Mouse (Mus musculus): Measurements from ENCODE around the gene Tbc1d7. TPM values are rescaled to one million over a fixed set of nuclear protein-coding genes. Genes with fewer than 3 reads are reported as not detected.

Gene Tbc1d7
- polyA plus RNA-seq, 1 experiment from 2014 or later, result 57.8 TPM

DNA sequence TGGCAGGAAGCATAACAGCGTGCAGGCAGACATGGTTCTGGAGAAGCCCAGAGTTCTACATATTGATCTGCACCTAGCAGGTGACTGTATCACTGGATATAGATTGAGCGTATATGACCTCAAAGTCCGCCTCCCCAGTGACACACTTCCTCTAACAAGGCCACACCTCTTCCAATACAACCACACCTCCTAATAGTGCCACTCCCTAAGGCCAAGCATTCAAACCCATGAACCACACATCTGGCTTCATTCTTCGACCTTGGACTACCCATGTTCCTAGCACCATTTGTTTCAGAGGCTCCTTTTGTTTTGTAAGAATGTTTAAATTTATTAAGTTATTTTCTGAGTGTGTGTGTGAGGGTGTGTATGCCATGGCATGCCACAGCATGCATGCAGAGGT lies 16.4 kb upstream of the Tbc1d7 start:
- no peak overlapping the region for H3K27ac ChIP-seq (ENCODE audit: low read length)
- H3K9me3 ChIP-seq (replicated peaks; ENCODE audit: control insufficient read depth, low read length), result no peaks in the 10 kb centered on the region
- no peak overlapping the region for H3K4me3 ChIP-seq (ENCODE audit: low read length)
- 95% methylated on average over 4 of the region's 4 CpGs for WGBS
- H3K9ac ChIP-seq (ENCODE audit: low read length), result no peak overlapping the region
- no peaks in the 10 kb centered on the region for H3K27me3 ChIP-seq (ENCODE audit: control insufficient read depth, insufficient read depth, low read length)
- H3K4me1 ChIP-seq (ENCODE audit: control insufficient read depth, insufficient read depth, low read length), result peaks cover 18% of the 10 kb centered on the region
- no peak for ATAC-seq (replicated peaks; ENCODE audit: extremely low read depth, insufficient read depth, low FRiP score)
- no peak overlapping the region for H3K4me2 ChIP-seq (ENCODE audit: low read depth, low read length)
- H3K36me3 ChIP-seq (ENCODE audit: control insufficient read depth, insufficient read depth), result no peaks in the 10 kb centered on the region

DNA sequence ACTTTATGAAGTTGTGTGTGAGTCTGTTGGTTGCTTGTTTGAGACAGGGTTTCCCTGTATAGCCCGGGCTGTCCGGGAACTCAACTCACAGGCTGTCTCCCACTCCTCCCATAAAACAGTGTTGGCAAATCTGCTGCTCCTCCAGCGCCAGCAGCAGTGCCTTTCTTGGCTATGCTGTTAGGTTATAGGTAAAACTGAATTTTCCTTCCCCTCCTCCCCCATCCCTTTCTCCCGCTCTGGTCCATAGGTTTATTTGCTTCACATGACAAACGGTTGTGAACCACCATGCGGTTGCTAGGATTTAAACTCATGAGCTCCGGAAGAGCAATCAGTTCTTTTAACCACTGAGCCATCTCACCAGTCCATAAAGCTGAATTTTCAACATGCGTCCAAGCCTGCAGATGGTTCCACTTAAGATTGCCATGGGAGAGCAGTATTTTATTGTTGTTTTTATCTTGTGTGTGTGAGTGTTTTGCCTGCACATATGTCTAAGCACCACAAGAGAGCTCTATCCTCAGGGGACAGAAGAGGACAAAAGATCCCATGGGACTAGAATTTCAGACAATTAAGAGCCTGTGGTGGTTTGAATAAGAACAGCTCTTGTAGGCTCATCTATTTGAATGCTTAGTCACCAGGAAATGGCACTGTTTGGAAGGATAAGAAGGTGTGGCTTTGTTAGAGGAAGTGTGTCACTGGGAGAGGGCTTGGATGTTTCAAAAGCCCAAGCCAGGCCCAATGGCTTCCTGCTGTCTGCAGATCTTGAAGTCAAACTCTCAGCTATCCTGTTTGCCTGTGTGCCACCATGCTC lies 12.2 kb upstream of the Tbc1d7 start:
- Histone ChIP-seq H3K4me1 (ENCODE audit: control insufficient read depth, insufficient read depth, low read length) (no peaks in the 10 kb centered on the region), H3K9ac (ENCODE audit: low read length) (peak overlapping the region; percentile 64), H3K4me2 (ENCODE audit: low read depth, low read length) (peak overlapping the region; percentile 60), H3K4me3 (ENCODE audit: low read length) (peak overlapping the region; percentile 45), H3K36me3 (ENCODE audit: control insufficient read depth, insufficient read depth) (no peaks in the 10 kb centered on the region), H3K27ac (ENCODE audit: low read length) (no peak overlapping the region), H3K9me3 (replicated peaks; ENCODE audit: control insufficient read depth, low read length) (no peaks in the 10 kb centered on the region), H3K27me3 (ENCODE audit: control insufficient read depth, insufficient read depth, low read length) (0 out of 2 replicates have a peak, but pooled peaks cover 5% of the 10 kb centered on the region)
- no peak for ATAC-seq (replicated peaks; ENCODE audit: extremely low read depth, insufficient read depth, low FRiP score)
- WGBS, result 51% methylated on average over 8 of the region's 8 CpGs

DNA sequence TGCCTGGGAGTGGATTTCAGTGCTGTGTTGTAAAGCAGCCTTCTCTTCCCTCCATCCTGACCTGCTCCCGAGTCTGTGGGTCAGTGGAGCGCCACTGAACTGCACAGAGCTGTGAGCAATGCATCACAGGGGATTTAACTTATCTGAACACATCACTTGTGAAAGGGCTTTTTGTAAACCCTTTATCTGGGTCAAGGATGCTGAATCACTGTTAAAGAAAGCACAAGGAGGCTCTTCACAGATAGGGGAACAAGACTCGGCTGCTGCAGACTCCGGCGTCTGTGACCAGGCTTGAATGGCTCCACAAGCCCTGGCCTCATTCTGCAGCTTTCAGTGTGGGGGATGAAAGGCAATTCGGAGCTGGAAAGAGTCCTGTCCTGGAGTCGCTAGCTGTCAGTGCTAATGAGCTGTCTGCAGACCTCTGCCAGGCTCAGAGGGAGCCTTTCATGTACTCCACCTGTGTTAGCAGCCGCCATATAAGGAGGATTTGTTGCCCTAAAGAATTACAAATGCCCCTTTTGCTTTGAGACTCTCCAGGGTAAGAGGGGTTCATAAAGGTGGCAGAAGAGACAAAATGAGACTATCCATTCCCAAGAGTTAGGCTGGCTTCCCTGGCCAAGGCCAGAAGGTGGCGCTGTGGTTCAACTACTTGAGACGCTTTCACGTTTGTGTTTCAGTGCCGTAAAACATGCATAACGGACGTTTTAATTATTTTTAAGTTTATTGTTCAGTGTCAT lies 11.3 kb upstream of the Tbc1d7 start:
- Histone ChIP-seq H3K27me3 (ENCODE audit: control insufficient read depth, insufficient read depth, low read length) (0 out of 2 replicates have a peak, but pooled peaks cover 5% of the 10 kb centered on the region), H3K27ac (ENCODE audit: low read length) (no peak overlapping the region), H3K4me2 (ENCODE audit: low read depth, low read length) (peak overlapping the region; percentile 60), H3K36me3 (ENCODE audit: control insufficient read depth, insufficient read depth) (no peaks in the 10 kb centered on the region), H3K9me3 (replicated peaks; ENCODE audit: control insufficient read depth, low read length) (no peaks in the 10 kb centered on the region), H3K4me3 (ENCODE audit: low read length) (peak overlapping the region; percentile 45), H3K9ac (ENCODE audit: low read length) (peak overlapping the region; percentile 64), H3K4me1 (ENCODE audit: control insufficient read depth, insufficient read depth, low read length) (no peaks in the 10 kb centered on the region)
- ATAC-seq (replicated peaks; ENCODE audit: extremely low read depth, insufficient read depth, low FRiP score), result no peak
- WGBS, result 8% methylated on average over 14 of the region's 14 CpGs

DNA sequence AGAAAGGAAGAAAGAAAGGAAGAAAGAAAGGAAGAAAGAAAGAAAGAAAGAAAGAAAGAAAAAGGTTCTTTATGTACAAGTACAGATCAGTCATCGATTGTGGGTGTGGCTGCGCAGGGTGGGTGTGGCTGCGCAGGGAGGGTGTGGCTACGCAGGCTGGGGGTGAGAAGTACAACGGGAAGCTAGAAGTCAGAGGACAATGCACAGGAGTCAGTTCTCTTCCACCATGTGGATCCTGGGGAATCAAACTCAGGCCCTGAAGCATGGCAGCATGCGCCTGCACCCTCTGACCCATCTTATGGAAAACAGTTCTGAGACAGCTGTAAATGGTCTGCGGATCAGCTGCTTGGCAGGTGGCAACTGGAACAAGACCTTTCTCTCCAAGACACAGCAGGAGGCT lies 9.8 kb upstream of the Tbc1d7 start:
- Histone ChIP-seq H3K27ac (ENCODE audit: low read length) (no peak overlapping the region), H3K4me2 (ENCODE audit: low read depth, low read length) (no peak overlapping the region), H3K36me3 (ENCODE audit: control insufficient read depth, insufficient read depth) (no peaks in the 10 kb centered on the region), H3K9ac (ENCODE audit: low read length) (no peak overlapping the region), H3K27me3 (ENCODE audit: control insufficient read depth, insufficient read depth, low read length) (0 out of 2 replicates have a peak, but pooled peaks cover 5% of the 10 kb centered on the region), H3K9me3 (replicated peaks; ENCODE audit: control insufficient read depth, low read length) (no peaks in the 10 kb centered on the region), H3K4me3 (ENCODE audit: low read length) (no peak overlapping the region), H3K4me1 (ENCODE audit: control insufficient read depth, insufficient read depth, low read length) (no peaks in the 10 kb centered on the region)
- no peak for ATAC-seq (replicated peaks; ENCODE audit: extremely low read depth, insufficient read depth, low FRiP score)
- 68% methylated on average over 7 of the region's 7 CpGs for WGBS

DNA sequence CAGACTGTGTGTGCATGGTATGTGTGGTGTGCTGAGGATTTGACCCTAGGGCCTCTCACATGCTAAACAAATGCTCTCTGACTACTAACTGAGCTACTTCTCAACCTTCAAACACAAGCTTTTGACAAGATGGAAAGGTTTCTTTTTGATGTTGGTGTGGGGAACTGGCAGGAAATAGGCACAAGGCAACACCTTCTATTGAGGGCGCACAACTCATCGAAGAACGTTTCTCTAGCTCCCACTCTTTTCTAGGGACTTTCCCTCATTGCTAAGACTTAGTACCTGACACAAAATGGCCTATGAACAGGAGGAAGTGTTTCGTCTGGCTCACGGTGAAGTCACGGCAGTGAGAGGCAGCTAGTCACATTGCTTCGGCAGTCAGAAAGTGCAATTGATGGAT lies 6.0 kb upstream of the Tbc1d7 start:
- 81% methylated on average over 7 of the region's 7 CpGs for WGBS
- H3K9ac ChIP-seq (ENCODE audit: low read length), result no peak overlapping the region
- H3K36me3 ChIP-seq (ENCODE audit: control insufficient read depth, insufficient read depth), result no peaks in the 10 kb centered on the region
- H3K4me1 ChIP-seq (ENCODE audit: control insufficient read depth, insufficient read depth, low read length), result peaks cover under 1% of the 10 kb centered on the region; the same call in 1 of the 2 replicates
- H3K4me3 ChIP-seq (ENCODE audit: low read length), result no peak overlapping the region
- H3K9me3 ChIP-seq (replicated peaks; ENCODE audit: control insufficient read depth, low read length), result no peaks in the 10 kb centered on the region
- H3K27me3 ChIP-seq (ENCODE audit: control insufficient read depth, insufficient read depth, low read length), result 0 out of 2 replicates have a peak, but pooled peaks cover 5% of the 10 kb centered on the region
- H3K4me2 ChIP-seq (ENCODE audit: low read depth, low read length), result no peak overlapping the region
- ATAC-seq (replicated peaks; ENCODE audit: extremely low read depth, insufficient read depth, low FRiP score), result no peak
- H3K27ac ChIP-seq (ENCODE audit: low read length), result no peak overlapping the region

DNA sequence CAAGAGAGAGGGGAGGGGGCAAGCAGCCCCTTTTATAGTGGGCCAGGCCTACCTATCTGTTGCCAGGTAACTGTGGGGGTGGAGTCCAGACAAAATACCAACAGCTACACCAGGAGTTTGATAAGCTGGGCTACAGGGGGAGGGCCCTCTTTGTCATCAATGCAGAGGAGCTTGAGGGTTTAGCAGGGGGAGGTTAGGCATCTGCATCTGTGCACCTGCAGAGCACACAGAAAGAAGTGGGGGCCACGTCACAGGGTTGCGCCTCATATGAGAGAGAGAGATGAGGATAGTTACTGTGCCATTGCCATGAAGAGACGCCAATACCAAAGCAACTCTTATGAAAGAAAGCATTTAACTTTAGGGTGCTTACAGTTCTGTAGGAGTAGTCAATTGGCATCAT lies 5.4 kb upstream of the Tbc1d7 start:
- Histone ChIP-seq H3K27me3 (ENCODE audit: control insufficient read depth, insufficient read depth, low read length) (0 out of 2 replicates have a peak, but pooled peaks cover 3% of the 10 kb centered on the region), H3K4me1 (ENCODE audit: control insufficient read depth, insufficient read depth, low read length) (peaks cover 7% of the 10 kb centered on the region), H3K4me2 (ENCODE audit: low read depth, low read length) (no peak overlapping the region), H3K4me3 (ENCODE audit: low read length) (no peak overlapping the region), H3K27ac (ENCODE audit: low read length) (no peak overlapping the region), H3K9ac (ENCODE audit: low read length) (no peak overlapping the region), H3K36me3 (ENCODE audit: control insufficient read depth, insufficient read depth) (no peaks in the 10 kb centered on the region), H3K9me3 (replicated peaks; ENCODE audit: control insufficient read depth, low read length) (no peaks in the 10 kb centered on the region)
- WGBS, result 92% methylated on average over 3 of the region's 3 CpGs
- ATAC-seq (replicated peaks; ENCODE audit: extremely low read depth, insufficient read depth, low FRiP score), result no peak

DNA sequence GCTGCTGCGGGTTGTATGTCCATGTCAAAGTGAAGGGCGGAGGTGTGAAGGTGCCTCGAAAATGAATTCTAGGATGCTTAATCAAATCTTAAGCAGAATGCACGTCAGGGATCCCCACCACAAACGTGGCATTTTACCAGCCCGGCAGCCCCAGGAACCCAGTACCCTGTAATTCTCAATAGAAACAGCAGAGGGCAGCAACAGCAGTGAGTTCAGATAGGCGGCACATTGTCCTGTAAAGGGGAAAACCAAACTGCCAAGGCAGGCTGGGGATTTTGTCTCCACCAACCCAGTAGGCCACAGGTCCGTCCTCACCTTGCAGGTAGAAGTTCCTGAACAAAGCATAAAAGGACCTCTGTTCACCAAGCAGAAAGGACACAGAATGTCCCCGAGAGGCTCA lies 2.0 kb upstream of the Tbc1d7 start:
- no peak overlapping the region for H3K27ac ChIP-seq (ENCODE audit: low read length)
- no peak overlapping the region for H3K4me2 ChIP-seq (ENCODE audit: low read depth, low read length)
- no peak for ATAC-seq (replicated peaks; ENCODE audit: extremely low read depth, insufficient read depth, low FRiP score)
- no peaks in the 10 kb centered on the region for H3K27me3 ChIP-seq (ENCODE audit: control insufficient read depth, insufficient read depth, low read length)
- no peaks in the 10 kb centered on the region for H3K9me3 ChIP-seq (replicated peaks; ENCODE audit: control insufficient read depth, low read length)
- peaks cover 9% of the 10 kb centered on the region for H3K4me1 ChIP-seq (ENCODE audit: control insufficient read depth, insufficient read depth, low read length)
- no peak overlapping the region for H3K9ac ChIP-seq (ENCODE audit: low read length)
- WGBS, result 13% methylated on average over 9 of the region's 9 CpGs
- H3K36me3 ChIP-seq (ENCODE audit: control insufficient read depth, insufficient read depth), result no peaks in the 10 kb centered on the region
- H3K4me3 ChIP-seq (ENCODE audit: low read length), result no peak overlapping the region

DNA sequence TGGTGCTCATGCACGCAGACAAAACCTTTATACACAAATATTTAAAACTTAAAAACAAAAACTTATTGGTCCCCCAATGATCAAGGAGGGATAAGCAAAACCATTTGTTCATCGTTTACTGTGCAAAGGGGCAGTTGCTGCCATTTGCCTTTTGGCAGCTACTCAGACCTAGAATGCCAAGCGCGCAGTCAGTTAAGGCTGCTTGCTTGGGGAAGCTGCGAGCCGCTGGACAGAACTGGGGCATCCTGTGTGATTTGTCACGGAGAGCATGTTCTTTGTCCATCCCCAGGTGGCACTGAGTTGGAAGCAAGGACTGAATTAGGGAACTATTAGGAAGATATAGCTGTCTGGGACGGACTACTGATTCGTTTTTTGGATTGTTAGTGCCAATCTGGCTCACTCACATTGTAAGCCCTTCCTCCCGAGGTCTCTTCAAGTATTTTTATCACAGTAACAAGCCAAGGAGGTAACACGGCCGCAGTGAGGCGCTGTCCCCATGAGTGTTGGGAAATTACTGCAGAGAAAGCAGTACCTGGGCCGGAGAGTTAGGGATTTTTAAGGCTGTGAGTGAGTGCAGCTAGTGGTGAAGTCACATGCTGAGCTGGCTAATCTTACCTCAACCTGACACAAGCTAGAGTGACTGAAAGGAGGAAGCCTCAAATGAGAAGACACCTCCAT lies 874 bp upstream of the Tbc1d7 start:
- ATAC-seq (replicated peaks; ENCODE audit: extremely low read depth, insufficient read depth, low FRiP score), result no peak
- peak overlapping the region; percentile 4; the same call in 1 of the 2 replicates for H3K27ac ChIP-seq (ENCODE audit: low read length)
- H3K4me2 ChIP-seq (ENCODE audit: low read depth, low read length), result peak overlapping the region; percentile 78
- WGBS, result 31% methylated on average over 14 of the region's 14 CpGs
- no peaks in the 10 kb centered on the region for H3K27me3 ChIP-seq (ENCODE audit: control insufficient read depth, insufficient read depth, low read length)
- H3K4me3 ChIP-seq (ENCODE audit: low read length), result peak overlapping the region; percentile 78
- no peaks in the 10 kb centered on the region for H3K9me3 ChIP-seq (replicated peaks; ENCODE audit: control insufficient read depth, low read length)
- no peaks in the 10 kb centered on the region for H3K36me3 ChIP-seq (ENCODE audit: control insufficient read depth, insufficient read depth)
- peak overlapping the region; percentile 92 for H3K9ac ChIP-seq (ENCODE audit: low read length)
- peaks cover 9% of the 10 kb centered on the region for H3K4me1 ChIP-seq (ENCODE audit: control insufficient read depth, insufficient read depth, low read length)

Data from heart, embryonic 16.5 days (tissue).